Mouse (Mus musculus) heart, postnatal 0 days (tissue): ENCODE results near the gene Rpl28. TPM values are rescaled to one million over a fixed set of nuclear protein-coding genes. Genes with fewer than 3 reads are reported as not detected.

Experiments
- ATAC-seq: fragments of 200-750 bp; cut with Nextera tagmentation; 2 replicates; pipeline ENCODE4 v1.8.0; 2017; ENCODE audit warnings: low read depth, moderate number of reproducible peaks, moderate library complexity; ENCODE audit not compliant: insufficient read depth
- DNase-seq: peaks from one replicate; pipeline ENCODE4 v3.0.0-alpha.2; 2016; ENCODE audit warnings: low spot score
- H3K27ac ChIP-seq: fragments of 300-500 bp; sonication (generic); 2 replicates; pipeline ENCODE4 v1.5.1; 2014; ENCODE audit warnings: low read depth, mild to moderate bottlenecking
- H3K27me3 ChIP-seq: fragments of 300-500 bp; sonication (generic); 2 replicates; pipeline ENCODE4 v1.6.1; 2014; ENCODE audit warnings: low read length, mixed read lengths; ENCODE audit not compliant: control insufficient read depth, insufficient read depth
- H3K36me3 ChIP-seq: fragments of 300-500 bp; sonication (generic); replicated peaks from 2 replicates; pipeline ENCODE4 v1.6.1; 2014; ENCODE audit warnings: low read length, mixed read lengths; ENCODE audit not compliant: control insufficient read depth, insufficient read depth
- H3K4me1 ChIP-seq: fragments of 300-500 bp; sonication (generic); 2 replicates; pipeline ENCODE4 v1.6.1; 2014; ENCODE audit warnings: antibody characterized with exemption; ENCODE audit not compliant: control insufficient read depth, insufficient read depth
- H3K4me2 ChIP-seq: fragments of 300-500 bp; sonication (generic); 2 replicates; pipeline ENCODE4 v1.6.1; 2014; ENCODE audit warnings: low read depth, mild to moderate bottlenecking, low read length, moderate library complexity
- H3K4me3 ChIP-seq: fragments of 300-500 bp; sonication (generic); 2 replicates; pipeline ENCODE4 v1.5.1; 2014; ENCODE audit warnings: low read depth, low read length
- H3K9ac ChIP-seq: fragments of 300-500 bp; sonication (generic); replicated peaks from 2 replicates; pipeline ENCODE4 v1.6.1; 2014; ENCODE audit warnings: low read depth, low read length, mixed read lengths
- H3K9me3 ChIP-seq: fragments of 300-500 bp; sonication (generic); replicated peaks from 2 replicates; pipeline ENCODE4 v1.6.1; 2016; ENCODE audit warnings: low read length; ENCODE audit not compliant: control insufficient read depth
- CTCF ChIP-seq: IDR thresholded peaks from 2 replicates; pipeline ENCODE4 v1.5.1; 2016; ENCODE audit warnings: antibody characterized with exemption, control low read depth, low read depth
- EP300 ChIP-seq: IDR thresholded peaks from 2 replicates; pipeline ENCODE4 v1.6.1; 2016; ENCODE audit warnings: antibody characterized with exemption, low read depth
- WGBS: fragments of 180-500 bp; shearing (Covaris S2); extraction: QIAGEN DNeasy Blood & Tissue Kit; methylation state at CpG from one replicate; pipeline ENCODE4 v1.1.7; 2014; 5-methylcytosine and 5-hydroxymethylcytosine counted together
- polyA plus RNA-seq: library from polyadenylated mRNA; unstranded; fragments of >200 nt; fragmentation: Nextera tagmentation; extraction: Ambion mirVana; gene quantifications from 2 replicates; pipeline ENCODE4 v1.2.1, GENCODE M21; 2015
- total RNA-seq: library from RNA; depleted of rRNA; stranded (reverse); fragments of >200 nt; gene quantifications from 2 replicates; pipeline ENCODE4 v1.2.3, GENCODE M21; 2014; ENCODE audit warnings: low replicate concordance

Rpl28 gene
- total and polyA plus RNA-seq, 2 experiments from 2014 or later = 141 to 269 TPM

GRCm38 (mm10) chr7:4779921-4780320 lies 12.8 kb upstream of the Rpl28 start:
- H3K27ac ChIP-seq = no peak overlapping the region
- ATAC-seq (0 out of 2 replicates have a peak, but pooled peaks have one; percentile 15), DNase-seq (no peak)
- H3K9ac ChIP-seq = no peak overlapping the region
- WGBS = 31% methylated on average over 5 of the region's 5 CpGs
- no peaks in the 10 kb centered on the region for H3K9me3 ChIP-seq
- H3K4me1 ChIP-seq = no peaks in the 10 kb centered on the region
- peaks cover 54% of the 10 kb centered on the region for H3K27me3 ChIP-seq
- H3K4me3 ChIP-seq = no peak overlapping the region
- TF ChIP-seq CTCF = no peak
- no peak for TF ChIP-seq EP300
- no peaks in the 10 kb centered on the region for H3K36me3 ChIP-seq
- no peak overlapping the region for H3K4me2 ChIP-seq

- ATAC-seq = no peak
- TF ChIP-seq EP300 = no peak
- TF ChIP-seq CTCF = no peak
- H3K36me3 ChIP-seq = no peaks in the 10 kb centered on the region
- peaks cover 31% of the 10 kb centered on the region for H3K27me3 ChIP-seq
- WGBS = 34% methylated on average over 3 of the region's 3 CpGs
- H3K4me3 ChIP-seq = no peak overlapping the region
- H3K9me3 ChIP-seq = no peaks in the 10 kb centered on the region
- H3K27ac ChIP-seq = no peak overlapping the region
- no peaks in the 10 kb centered on the region for H3K4me1 ChIP-seq
- no peak for DNase-seq
- no peak overlapping the region for H3K4me2 ChIP-seq
- no peak overlapping the region for H3K9ac ChIP-seq
Measured at GRCm38 (mm10) chr7:4782130-4782529, 10.5 kb upstream of the Rpl28 start.

DNA sequence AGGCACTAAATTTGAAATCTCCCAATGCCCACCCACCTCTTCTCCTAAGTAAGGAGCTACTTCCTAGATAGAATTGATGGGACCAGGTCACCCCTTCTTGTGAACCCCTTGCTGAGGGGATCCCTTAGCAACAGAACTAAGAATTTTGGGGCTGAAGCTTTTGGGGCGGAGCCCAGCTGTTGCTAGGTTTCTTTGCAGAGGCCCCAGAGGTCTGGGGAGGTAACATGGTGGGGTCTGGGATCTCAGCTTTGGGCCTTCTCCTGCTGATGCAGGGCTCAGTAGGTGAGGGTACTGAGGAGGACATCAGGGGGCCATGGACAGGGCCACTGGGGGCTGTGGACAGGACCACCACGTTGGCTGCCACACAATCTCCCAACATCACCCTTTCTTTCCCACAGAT lies 9.9 kb upstream of the Rpl28 start, which contains the start of the genes Il11 and Tmem190:
Il11 (minus strand) TSS at position 101 of the 400 bp plus-strand sequence.
Tmem190 (plus strand) TSS at position 179 of the 400 bp plus-strand sequence.
- Histone ChIP-seq H3K27ac (no peak within 1 kb of the TSS), H3K36me3 (no peaks in the 10 kb centered on the region), H3K9me3 (no peaks in the 10 kb centered on the region), H3K4me1 (no peaks in the 10 kb centered on the region), H3K9ac (no peak within 1 kb of the TSS), H3K4me2 (no peak within 1 kb of the TSS), H3K27me3 (peaks cover 25% of the 10 kb centered on the region), H3K4me3 (no peak within 1 kb of the TSS)
- 72% methylated on average over 2 of the region's 2 CpGs for WGBS
- no peak for DNase-seq
- TF ChIP-seq CTCF (no peak), EP300 (no peak)
- ATAC-seq = no peak

DNA sequence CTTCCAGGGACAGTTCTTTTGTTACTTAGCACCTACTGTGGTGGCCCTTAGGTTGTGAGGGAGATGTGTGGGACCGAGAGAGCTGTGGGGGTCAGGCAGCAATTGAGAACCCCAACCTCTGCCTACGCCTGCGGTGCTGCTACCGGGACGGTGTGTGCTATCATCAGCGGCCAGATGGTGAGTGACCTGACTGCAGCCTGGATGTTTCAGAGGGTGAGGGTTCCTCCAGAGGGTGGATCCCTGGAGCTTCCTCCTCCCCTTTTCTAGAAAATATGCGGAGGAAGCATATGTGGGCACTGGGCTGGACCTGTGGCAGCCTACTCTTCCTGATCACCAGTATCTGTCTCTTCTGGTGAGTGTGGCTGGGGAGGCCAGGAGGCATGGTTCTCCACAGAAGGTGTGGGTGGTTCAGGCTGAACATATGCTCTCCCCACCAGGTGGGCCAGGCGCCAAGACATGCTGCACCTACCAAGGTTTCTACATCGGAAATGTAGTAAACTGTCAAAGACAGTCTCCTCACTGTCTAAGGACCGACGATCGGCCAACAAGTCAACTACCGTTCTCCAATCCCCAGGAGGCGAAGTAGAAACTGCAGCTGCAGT lies 8.9 kb upstream of the Rpl28 start:
- H3K4me2 ChIP-seq = no peak overlapping the region
- no peaks in the 10 kb centered on the region for H3K9me3 ChIP-seq
- WGBS = 58% methylated on average over 14 of the region's 14 CpGs
- no peak overlapping the region for H3K9ac ChIP-seq
- peaks cover 5% of the 10 kb centered on the region; the same call in 1 of the 2 replicates for H3K4me1 ChIP-seq
- H3K27ac ChIP-seq = no peak overlapping the region
- H3K4me3 ChIP-seq = no peak overlapping the region
- H3K27me3 ChIP-seq = peaks cover 15% of the 10 kb centered on the region
- no peak for TF ChIP-seq EP300
- no peak for TF ChIP-seq CTCF
- ATAC-seq (no peak), DNase-seq (no peak)
- no peaks in the 10 kb centered on the region for H3K36me3 ChIP-seq

DNA sequence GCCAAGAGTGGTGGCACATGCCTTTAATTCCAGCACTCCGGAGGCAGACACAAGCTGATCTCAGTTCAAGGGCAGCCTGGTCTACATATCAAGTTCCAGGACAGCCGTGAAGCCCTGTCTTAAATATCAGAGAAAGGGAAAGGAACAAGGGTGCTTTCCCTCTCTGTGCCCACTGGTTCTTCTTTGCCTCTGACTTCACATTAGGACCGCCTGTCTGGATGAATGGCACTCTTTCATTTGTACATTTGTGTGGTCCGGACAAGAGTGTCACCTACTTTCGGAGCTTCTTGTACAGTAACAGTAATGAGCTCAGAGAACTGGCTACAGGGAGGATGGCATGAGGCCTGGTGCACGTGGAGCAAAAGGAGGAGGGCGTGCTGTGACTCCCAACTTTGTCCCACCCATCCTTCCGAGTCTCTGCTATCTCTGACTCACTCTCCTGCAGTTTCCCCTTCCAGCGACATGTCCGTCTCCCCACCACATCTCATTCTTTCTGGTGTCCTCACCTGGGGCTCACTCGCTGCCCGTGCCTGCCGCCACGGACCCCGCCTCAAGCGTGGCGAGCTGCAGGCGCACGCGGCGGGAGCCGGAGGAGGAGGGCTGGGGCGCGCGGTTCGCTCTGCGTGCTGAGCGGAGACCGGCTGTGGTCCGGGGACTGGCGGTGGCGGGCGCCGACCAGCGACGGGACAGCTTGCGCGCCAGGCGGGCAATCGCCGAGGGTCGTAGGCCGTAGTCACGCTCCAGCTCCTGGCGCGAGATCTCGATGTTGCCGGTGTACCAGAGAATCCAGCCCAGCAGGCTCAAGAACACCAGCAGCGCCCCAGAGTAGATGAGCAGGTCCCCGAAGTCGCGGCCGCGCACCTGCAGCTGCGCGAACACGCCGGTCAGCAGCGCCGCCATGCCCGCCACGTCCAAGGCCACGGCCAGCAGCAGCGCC lies 3.9 kb upstream of the Rpl28 start:
- H3K27me3 ChIP-seq = no peaks in the 10 kb centered on the region
- H3K4me1 ChIP-seq = peaks cover 6% of the 10 kb centered on the region; the same call in 1 of the 2 replicates
- no peaks in the 10 kb centered on the region for H3K9me3 ChIP-seq
- H3K4me3 ChIP-seq = peak overlapping the region; percentile 61
- H3K27ac ChIP-seq = peak overlapping the region; percentile 56
- ATAC-seq (peak; percentile 29), DNase-seq (peak; percentile 58)
- peak overlapping the region; percentile 86 for H3K4me2 ChIP-seq
- no peak for TF ChIP-seq EP300
- peak; percentile 23; the same call in 1 of the 2 replicates for TF ChIP-seq CTCF
- 2% methylated on average over 55 of the region's 64 CpGs for WGBS
- peak overlapping the region; percentile 80 for H3K9ac ChIP-seq
- H3K36me3 ChIP-seq = peaks cover under 1% of the 10 kb centered on the region; the same call in 1 of the 2 replicates
